Mouse (Mus musculus) urinary bladder, postnatal 10 days (tissue): ENCODE results near the gene Gm11011.

ENCODE experiments used
- DNase-seq: peaks from one replicate; pipeline ENCODE4 v3.0.0; 2022; ENCODE audit warnings: low spot score

Gm11011 gene

DNA sequence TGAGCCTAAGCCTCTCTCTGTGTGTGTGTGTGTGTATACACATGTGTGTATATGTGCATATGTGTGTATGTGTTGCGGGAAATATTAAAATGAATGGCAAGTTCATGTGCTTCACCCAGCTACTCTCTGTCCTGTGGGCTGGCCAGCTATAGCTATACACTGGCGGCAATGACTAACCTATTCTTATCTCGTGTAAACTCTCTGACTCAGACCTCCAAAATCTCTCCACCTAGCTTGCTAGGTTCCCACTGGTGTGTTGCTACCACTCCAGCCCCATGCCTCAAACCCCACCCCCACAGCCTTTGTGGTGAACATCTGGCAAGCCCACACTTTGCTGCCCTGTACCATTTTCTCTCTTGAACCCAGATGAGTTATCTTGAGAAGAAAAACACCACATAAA lies 857 bp downstream of the Gm11011 start:
- no peak for DNase-seq

DNA sequence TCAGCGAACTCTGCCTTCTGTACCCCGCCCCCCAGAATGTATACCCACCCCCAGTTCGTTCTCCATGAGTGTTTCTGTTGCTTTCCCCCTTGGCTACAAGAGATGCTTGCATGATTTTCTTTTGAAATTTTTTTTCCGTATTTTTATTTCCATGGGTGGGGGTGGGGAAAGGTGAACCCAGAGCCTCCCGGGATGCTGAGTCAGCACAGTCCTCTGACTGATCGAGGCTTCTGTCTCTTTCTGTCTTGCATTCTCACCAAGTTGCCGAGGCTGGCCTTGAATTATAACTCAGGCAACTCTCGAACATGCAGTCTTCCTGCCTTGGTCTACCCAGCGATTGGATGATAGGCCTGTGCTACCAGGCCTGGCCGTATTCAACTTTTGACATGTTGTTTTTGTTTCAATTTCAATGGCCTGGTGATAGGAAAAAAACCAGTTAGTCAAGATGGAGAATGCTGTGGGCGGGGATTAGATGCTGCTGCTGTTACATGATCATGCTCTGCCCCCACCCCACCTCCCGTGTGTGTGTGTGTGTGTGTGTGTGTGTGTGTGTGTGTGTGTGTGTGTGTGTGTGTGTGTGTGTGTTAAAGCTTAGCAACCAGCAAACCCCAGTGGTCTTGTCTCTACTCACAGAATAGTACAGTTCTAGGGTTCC lies 1.8 kb downstream of the Gm11011 start:
- no peak for DNase-seq

DNA sequence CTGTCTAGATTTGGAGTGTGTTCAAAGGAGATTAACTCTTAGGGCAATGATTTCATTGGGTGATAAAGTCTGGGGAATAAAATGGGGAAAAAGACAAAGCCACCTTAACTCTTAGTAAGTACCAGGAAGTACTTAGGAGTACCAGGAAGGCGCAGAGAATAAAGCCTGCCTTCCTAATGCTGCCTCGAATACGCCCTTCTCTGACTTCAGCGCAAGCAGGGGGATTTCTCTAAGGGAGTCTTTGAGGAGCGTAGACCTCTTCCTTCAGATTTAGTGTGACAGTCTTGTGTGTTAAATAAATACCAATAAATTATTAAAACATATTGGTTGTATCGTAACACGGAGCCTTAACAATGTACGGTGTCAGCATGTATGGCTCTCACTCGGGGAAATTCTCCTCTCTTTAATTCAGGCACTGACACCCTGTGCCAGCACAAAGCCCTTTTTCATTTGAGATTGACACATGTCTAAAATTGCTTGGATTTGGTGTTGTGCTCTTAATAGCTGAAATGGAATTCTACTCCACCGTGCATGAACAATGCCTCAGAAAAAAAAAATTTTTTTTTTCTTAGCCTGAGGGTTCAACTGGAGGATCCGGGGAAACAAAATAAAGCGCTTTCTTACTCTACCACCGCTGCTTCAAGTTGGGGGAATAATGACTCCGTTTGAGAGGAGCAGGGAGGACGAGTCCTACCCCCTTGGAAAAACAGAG lies 2.6 kb downstream of the Gm11011 start:
- no peak for DNase-seq

DNA sequence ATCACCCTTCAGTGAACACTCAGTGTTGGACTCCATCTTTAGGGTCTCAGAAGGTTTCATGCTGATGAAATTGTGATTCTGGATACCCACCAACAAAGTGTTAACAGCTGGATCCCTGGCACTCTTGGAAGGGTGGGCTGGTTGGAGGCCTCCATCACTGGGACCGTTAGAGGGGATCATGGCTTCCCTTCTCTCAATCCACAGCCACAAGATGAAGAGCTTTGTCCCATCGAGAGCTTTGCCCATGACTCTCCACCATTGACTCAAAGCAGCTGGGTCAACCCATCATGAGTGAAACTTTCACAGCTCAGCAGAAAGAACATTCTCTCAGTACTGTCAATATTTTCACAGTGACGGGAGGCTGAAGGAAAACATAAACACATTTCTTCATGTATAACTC lies 4.1 kb downstream of the Gm11011 start:
- DNase-seq, result no peak

DNA sequence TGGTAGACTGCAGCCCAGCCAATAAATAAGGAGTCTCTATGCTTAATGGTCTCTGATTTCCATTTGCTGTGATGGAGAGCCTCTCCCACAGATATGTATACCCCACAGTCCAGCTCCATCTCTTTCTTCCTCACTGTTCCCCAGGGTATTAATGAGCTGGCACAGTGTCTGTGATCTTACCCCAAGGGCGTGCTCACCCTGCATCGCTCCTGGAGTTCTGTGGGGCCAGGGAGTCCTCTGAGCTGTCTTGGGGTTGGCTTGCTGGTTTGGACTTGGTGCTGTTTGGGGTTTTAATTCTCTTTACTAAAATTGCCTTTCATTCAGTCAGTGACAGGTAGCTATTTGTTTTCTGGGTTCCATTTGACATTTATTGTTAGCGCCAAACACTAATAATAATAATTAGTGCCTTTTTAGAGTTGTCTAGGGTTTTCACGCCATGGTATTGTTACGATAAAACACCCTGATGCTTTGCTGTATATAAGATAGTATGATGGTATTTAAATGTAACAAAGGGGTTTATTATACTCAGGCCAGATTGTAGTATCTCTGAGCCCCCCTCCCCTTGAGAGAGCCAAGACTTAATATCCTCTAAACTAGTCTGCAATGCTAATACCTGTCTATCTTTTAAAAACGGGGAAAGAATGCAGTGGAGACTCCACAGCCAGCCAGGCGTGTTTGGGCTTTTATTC lies 9.9 kb downstream of the Gm11011 start:
- DNase-seq, result no peak

DNA sequence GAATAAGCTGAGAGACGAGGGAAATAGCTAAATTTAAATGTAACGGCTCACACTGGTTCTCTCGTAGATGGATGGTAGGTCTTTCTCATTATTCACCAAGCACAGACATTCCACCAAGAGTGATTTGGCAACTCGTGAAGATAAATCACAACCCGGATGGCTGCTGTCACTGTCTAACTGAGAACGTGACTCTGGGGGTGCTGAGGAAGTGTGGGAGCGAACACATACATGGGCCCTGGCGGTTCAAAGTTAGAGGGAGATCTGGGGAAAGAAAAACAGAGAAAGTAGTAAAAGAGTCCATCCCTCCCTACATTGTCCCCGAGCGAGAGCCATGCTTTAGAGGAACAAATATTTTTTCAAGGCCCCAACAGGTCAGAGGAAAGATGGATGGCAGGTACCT lies 17.5 kb downstream of the Gm11011 start:
- DNase-seq, result no peak

DNA sequence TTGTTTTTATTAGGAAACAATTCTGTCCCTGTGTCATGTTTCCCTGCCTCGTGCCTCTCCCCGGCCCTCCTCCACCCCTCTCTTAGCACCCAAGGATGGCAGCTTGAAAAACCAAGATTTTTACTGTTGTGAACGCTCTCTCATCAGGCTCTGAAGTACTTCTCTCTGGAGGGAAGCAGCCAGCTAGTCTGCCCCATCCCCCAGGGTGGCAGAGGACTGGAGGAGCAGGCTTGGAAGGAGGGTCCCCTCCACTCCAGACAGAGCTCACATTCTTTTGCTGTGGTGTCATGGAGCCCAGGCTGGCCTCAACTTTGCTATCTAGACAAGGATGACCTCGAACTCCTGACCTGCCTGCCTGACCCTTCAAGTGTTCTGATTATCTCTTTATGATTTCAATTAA lies 21.4 kb downstream of the Gm11011 start:
- DNase-seq, result no peak

DNA sequence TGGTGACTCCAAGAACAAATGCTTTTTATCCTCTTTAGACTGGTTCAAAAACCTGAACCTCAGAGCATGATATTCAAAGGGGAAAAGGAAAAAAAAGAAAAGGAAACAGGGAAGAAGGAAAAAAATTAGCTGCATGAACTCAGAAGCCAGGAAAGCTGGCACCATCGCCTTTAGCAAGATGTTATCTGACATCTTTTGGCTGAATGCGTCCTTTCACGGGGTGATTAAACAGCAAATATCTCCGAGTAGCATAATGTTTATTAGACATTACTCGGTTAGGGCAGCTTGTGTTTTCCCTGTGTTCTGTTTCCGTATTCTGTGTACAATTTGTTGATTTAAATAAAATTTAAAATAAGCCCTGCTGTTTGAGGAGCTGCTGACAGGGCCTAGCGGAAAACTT lies 21.8 kb downstream of the Gm11011 start:
- no peak for DNase-seq

DNA sequence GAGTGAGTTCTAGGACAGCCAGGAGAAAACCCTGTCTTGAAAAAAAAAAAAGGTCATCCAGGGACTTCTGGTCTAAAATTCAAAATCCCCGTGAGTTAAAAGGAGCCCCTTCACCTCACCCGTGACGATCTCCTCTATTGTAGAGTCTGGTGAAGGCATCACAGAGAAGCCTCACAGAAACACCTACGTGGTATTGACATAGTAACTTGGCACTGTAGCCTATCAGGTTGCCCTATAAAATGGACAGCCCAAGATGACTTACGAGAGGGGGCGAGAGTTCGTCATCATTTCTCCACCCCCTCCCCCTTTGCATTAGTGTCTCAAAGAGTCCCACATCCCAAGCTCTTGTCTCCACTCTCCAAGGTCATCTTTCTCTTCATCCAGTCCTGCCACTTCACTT lies 41.9 kb downstream of the Gm11011 start:
- no peak for DNase-seq

DNA sequence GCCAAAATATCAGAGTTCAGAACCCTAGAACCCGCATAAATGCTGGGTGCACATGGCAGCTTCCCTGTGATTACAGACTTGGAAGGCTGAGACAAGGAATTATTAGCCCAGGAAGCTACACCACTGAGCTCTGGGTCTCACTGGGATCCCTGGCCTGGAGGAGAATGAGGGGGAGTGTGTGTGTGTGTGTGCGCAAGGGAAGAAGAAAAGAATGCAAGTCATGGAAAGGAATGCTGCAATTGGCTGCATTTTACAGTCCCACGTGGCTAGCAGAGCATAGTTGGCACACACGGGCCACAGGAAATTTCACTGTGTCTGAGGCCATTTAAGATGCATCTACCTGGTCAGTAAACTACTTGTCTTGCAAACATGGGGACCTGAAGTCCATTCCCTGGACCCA lies 48.6 kb downstream of the Gm11011 start:
- DNase-seq, result no peak
